Mouse (Mus musculus) retina, adult 2 months (tissue): ENCODE measurements around the gene Dlg4.

Experiments
- DNase-seq: peaks from one replicate; pipeline ENCODE4 v3.0.0-alpha.2; 2012; ENCODE audit warnings: low read depth, low spot score

Gene Dlg4

DNA sequence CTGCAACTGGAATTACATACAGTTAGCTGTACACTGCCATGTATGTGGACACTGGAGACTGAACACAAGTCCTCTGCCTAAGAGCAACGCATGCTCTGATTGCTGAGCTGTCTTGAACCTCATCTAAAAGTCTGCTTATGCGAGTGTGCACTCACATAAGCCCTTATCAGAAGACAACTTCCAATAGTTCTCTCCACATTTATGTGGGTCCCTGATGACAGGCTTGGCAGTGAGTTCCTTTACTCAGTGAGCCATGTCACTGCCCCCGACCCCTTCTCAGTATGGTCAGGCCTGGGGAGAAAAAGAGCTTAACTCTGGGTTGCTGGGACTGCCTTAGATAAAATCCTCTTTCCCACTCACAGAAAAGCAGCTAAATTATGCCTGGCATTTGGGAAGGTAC, at the start of gene Dlg4:
Dlg4 (plus strand) TSS at position 274 of the 400 bp plus-strand sequence.
- DNase-seq, result no peak

- DNase-seq, result no peak
Measured at GRCm38 (mm10) chr11:69968793-69969192, 47.9 kb upstream of the Dlg4 start.

DNA sequence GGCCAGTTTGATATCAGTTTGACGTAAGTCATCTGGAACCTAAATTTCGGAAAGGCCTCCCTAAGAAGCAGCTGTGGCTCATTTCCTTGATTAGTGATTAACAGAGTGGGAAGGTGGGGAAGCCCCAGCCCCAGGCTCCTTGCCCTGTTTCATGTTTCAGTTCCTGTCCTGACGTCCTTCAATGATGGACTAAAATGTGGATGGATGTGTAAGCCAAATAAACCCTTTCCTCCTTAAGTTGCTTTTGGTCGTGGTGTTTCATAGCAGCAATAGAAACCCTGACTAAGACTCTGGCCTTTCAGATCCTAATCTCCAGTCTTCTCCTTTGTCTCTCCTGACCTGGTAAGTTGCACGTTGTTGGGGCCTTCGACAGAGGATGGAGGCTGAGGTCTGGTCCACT, 46.5 kb upstream of the Dlg4 start:
- no peak for DNase-seq

GRCm38 (mm10) chr11:69970775-69971174, 46.0 kb upstream of the Dlg4 start:
- DNase-seq, result no peak

GRCm38 (mm10) chr11:69974907-69975306, 41.8 kb upstream of the Dlg4 start:
- no peak for DNase-seq

DNA sequence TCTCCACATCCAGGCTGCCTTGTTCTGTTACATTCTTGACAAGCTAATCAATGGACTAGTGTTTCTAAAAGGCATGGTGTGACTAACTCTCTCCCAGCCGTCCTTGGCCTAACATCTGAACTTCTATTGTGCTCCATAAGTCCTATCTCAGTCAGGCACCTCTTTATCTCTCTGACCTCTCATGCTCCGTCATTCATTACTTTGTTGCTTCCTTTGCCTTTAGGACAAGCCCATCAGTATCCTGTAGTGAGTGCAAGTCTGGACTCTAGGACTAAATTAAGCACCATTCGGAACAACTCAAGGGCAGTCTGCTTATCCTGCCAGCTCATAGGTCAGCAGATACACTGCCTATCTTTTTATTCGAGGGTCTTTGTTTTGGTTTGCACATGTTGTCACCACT, 40.5 kb upstream of the Dlg4 start:
- no peak for DNase-seq

GRCm38 (mm10) chr11:69979827-69980195, 36.9 kb upstream of the Dlg4 start:
- DNase-seq, result no peak

DNA sequence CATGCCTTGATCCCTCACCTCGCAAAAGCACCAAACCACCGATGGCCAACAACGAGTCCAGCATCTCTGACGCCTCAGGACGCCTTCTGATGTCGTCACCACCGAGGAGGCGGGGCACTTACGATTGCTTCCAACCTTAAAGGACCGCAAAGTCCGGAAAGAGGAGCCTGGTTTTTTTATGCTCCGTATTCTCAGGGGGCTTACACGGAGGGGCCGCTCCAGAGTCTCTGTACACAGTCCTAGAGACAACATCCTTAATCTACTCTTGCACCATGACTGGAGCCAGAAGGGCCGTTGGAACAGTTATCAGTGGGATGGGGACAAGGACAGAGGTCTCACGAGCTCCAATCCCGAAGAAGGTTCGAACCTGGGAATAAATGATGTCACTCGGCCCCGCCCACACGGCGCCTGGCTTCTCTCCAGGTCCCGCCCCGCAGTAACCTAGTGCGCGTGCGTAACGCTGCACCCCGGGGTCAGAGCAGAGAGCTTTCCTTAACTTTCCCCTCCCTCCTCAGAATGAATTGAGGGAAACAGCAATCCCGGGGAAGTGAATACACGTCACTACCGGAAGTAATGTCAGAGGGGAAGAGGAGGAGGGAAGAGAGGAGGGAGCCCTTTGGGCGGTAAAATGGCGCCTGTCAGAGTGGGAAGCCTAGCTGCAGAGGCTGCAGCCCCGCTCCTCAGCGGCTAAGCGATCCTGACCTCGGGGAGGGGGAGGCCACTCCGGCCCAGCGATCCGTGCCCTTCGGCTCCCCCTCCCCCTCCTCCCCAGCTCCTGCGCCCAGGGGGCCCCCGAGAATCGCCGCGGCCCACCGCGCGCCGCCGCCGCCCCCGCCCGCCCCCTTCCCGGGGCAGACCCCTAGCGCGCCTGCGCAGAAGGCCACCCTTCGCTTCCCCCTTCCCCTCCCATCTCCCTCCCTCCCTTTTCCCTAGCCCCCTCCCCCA, 36.3 kb upstream of the Dlg4 start:
- DNase-seq, result peak; percentile 97

GRCm38 (mm10) chr11:69981141-69981762, 35.5 kb upstream of the Dlg4 start, which contains the start of gene Ctdnep1:
TSS of gene Ctdnep1 (plus strand) at chr11:69981156.
- DNase-seq, result no peak

GRCm38 (mm10) chr11:69982225-69982624, 34.5 kb upstream of the Dlg4 start, which contains the start of gene Elp5:
TSS of gene Elp5 (minus strand) at chr11:69982517.
- no peak for DNase-seq

DNA sequence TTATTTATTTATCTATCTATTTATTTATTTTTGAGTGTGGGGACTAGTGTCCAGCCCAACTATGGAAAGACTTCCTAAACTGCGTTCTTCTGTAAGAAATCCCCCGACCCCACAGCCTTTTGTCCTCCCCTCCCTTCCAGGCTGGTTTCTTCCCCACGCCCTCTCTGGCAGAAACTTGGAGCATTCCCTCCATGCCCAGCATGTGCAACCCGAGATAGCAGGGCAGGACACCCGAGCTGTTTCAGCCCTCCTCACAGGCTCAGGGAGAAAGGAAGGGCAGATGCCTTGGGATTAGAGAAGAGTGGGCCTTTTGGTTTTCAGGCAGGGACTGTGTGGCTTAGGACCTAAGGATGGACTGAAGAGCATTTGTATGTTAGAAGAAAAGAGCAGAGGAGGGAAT, 33.9 kb upstream of the Dlg4 start:
- DNase-seq, result no peak

GRCm38 (mm10) chr11:69983377-69983776, 33.4 kb upstream of the Dlg4 start:
- DNase-seq, result no peak

DNA sequence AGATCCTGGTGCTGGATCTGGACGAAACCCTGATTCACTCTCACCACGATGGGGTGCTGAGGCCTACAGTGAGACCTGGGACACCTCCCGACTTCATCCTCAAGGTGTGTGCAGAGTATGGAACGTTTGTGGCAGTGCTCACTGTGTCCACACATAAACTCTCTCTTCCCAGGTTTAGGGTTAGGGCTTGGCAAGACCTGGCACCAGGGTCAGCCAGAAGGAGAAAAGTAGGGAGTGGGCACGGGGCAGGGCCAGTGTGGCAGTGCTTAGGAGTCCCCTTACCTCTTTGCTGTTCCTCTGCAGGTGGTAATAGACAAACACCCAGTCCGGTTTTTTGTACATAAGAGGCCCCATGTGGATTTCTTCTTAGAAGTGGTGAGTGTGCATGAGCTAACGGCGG, 32.3 kb upstream of the Dlg4 start:
- no peak for DNase-seq

DNA sequence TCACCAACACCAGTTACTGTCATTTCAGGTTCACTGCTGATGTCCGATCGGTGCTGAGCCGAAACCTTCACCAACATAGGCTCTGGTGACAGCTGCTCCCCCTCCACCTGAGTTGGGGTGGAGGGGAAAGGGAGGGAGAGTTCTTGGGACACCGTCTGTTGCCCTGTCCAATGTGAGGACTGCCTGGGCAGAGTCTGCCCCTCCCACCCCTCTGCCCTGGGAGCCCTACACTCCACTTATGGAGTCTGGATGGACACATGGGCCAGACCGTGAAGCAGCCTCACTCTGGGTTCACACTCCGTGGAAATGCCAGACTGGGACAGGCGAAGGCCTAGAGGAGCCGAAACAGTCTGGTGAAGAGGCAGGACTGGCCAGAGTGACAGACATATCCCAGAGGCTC, 26.8 kb upstream of the Dlg4 start:
- DNase-seq, result no peak

DNA sequence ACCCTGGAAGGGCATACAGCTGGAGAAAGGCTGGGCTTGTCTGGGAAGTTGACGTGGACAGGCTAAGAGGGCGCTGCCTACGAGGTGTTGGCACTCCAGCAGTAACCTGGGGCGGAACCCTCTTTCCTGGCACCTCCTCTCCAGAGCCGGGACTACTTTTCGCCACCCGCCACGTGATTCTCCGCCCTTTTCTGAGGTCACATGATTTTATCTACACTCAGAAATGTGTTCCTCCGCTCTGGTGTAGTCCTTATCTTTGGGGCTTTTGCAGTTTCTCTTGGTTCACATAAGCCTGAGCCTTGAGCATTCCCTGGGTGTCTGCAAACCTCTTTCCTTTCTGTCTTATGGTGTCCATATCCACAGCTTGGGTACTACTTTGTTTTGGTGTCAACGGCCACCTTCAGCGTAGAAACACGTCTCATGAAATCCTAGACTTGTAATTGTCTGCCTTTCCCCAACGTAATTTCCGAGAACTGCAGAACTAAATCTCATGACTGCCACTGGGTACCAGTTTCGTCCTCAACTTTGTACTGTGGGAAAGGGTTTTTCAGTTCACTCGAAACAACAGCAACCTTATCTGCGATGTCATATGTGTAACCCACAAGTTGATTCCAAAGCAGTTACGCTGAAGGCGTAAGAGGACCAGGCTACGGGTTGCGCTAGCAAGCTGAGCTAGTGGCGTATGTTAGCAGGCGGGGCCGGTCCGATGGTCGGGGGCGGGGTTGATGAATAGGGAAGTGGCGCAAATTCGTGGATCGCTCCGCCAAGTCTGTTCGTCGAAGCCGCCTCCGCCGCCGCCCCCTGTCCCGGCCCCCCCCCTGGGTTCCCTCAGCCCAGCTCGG, 25.7 kb upstream of the Dlg4 start, which contains the start of gene Gabarap:
Gabarap (plus strand) TSS at position 294 of the 842 bp plus-strand sequence.
- DNase-seq, result peak; percentile 87

GRCm38 (mm10) chr11:69991711-69992110, 25.0 kb upstream of the Dlg4 start:
- no peak for DNase-seq

GRCm38 (mm10) chr11:69992396-69992795, 24.3 kb upstream of the Dlg4 start:
- DNase-seq, result no peak

GRCm38 (mm10) chr11:69992932-69993331, 23.8 kb upstream of the Dlg4 start:
- no peak for DNase-seq

DNA sequence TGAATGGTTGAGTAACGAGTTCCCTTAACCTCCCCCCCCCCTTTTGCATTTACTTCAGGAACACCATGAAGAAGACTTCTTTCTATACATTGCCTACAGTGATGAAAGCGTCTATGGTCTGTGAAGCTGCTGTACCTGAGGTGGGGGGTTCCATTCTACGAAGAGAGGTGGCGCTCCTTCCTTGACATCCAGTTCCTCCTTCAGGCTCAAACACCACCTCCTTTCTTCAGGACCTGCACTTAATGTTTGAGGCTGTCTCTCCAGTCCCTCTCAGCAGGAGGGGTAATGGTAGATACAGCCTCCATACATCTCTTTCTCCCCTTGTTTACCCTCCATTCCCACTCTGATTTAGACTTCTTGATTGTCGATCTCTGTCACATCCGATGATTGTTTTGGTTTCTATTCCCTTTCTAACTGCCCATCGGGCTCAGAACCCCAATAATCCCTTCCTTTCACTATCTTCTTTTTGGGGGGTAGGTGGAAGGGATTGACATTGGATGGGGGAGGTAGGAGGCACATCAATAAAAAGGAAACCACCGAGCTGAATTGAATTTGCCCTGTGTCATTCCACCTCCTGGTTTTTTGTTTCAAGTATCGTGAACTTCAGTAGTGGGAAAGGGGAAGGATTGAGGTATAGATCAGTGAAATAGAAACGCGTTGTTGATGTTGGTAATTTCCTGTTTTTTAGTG, 22.2 kb upstream of the Dlg4 start:
- no peak for DNase-seq

DNA sequence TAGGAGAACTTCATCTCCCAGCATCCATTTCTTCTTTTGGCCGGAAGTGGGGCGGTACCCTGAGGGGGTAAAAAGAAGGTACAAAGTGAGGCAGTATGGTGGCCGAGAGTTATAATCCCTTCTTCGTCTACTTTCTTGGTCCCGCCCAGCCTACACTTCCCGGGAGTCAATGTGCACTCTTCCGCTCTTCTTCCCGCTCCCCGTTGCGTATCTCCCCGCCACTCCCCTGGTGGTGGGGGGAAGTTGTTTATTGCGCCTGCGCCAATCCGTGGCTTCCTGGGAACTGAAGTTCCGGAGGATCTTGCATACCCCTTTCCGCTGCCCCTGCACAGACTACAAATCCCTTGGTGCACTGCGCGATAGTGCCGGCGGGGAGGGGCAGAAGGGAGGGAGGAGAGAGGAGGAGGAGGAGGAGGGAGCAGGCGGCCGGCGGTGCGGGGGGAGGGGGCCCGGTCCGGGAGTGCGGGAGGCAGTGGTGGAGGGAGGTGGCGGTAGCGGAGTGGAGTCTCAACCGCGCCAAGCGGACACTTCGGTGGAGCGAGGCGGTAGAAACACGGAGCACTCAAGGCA, 21.3 kb upstream of the Dlg4 start, which contains the start of gene Phf23:
Phf23 (plus strand) TSS at position 387 of the 570 bp plus-strand sequence.
- DNase-seq, result peak; percentile 98
